ENCODE assay signal across 19 mouse cellular contexts in the genomic region with DNA sequence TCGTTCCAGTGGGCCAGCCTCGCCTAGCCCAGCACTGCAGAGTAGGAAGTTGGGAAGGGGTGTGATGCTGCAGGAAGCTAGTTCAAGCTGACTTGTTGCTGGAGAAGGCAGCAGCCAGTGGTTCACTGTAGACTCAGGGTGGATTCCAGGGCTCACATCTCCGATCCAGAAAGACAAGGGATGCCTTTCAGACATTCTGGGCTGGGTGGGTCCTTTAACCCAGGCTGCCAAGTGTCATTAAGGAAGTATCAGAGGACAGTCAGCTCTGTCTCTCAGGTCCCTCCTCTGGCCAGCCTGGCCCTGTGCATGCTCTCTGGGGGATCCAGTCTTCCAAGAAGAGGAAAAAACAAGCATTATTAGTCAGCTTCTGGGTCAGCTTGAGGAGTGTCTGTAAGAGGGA. TPM values are rescaled to one million over a fixed set of nuclear protein-coding genes. Genes with fewer than 3 reads are reported as not detected.
DNase-seq lines count a peak whose midpoint lies in the region; ATAC-seq lines count a peak whose summit lies in the region.
"Had no signal": no experiment of that assay in that cellular context is flagged by ENCODE, and none has a peak within 500 bp of the region (broad histone marks: within the 10 kb centered on the region; RNA-seq: fewer than 3 reads in every experiment).

No protein-coding gene starts in this region.

- H3K4me1 ChIP-seq in heart, embryonic 12.5 days (replicated peaks): peaks cover 17% of the 10 kb centered on the region
- H3K4me1 ChIP-seq in forebrain, embryonic 15.5 days: 0 out of 2 replicates have a peak, but pooled peaks cover 4% of the 10 kb centered on the region
- H3K4me1 ChIP-seq: midbrain, embryonic 10.5 days had no signal

- no peak overlapping the region for H3K4me3 ChIP-seq in heart, embryonic 12.5 days
- no peak overlapping the region for H3K4me3 ChIP-seq in forebrain, embryonic 15.5 days
- H3K4me3 ChIP-seq: embryonic facial prominence, embryonic 15.5 days; midbrain, embryonic 10.5 days had no signal

- ATAC-seq in heart, embryonic 12.5 days (ENCODE audit: insufficient number of reproducible peaks, low FRiP score): no peak
- ATAC-seq in forebrain, embryonic 15.5 days (replicated peaks): no peak
- ATAC-seq: forebrain, postnatal 0 days; hindbrain, embryonic 16.5 days; intestine, embryonic 16.5 days had no signal

- no peaks in the 10 kb centered on the region for H3K36me3 ChIP-seq in heart, embryonic 12.5 days
- H3K36me3 ChIP-seq in forebrain, embryonic 15.5 days: no peaks in the 10 kb centered on the region
- H3K36me3 ChIP-seq: embryonic facial prominence, embryonic 15.5 days; midbrain, embryonic 10.5 days had no signal

- no peak overlapping the region for H3K9ac ChIP-seq in heart, embryonic 12.5 days
- H3K9ac ChIP-seq in forebrain, embryonic 15.5 days (replicated peaks): no peak overlapping the region
- H3K9ac ChIP-seq: embryonic facial prominence, embryonic 15.5 days; forebrain, postnatal 0 days had no signal

- H3K4me2 ChIP-seq in heart, embryonic 12.5 days: no peak overlapping the region
- no peak overlapping the region for H3K4me2 ChIP-seq in forebrain, embryonic 15.5 days (replicated peaks)
- H3K4me2 ChIP-seq: embryonic facial prominence, embryonic 15.5 days had no signal

- H3K27me3 ChIP-seq in heart, embryonic 12.5 days (replicated peaks): 0 out of 2 replicates have a peak, but pooled peaks cover 8% of the 10 kb centered on the region
- no peaks in the 10 kb centered on the region for H3K27me3 ChIP-seq in forebrain, embryonic 15.5 days
- H3K27me3 ChIP-seq: embryonic facial prominence, embryonic 15.5 days had no signal

- DNase-seq in heart, adult 18-20 months: peak; percentile 62 to 72
- peak; percentile 23 for DNase-seq in lung, postnatal 10 days
- no peak for DNase-seq in lung, postnatal 14 days
- peak; percentile 53 to 68 for DNase-seq in heart, adult 9 months (ENCODE audit: low spot score in 2 of 2)
- DNase-seq in adrenal gland, postnatal 4 days (ENCODE audit: low spot score in 2 of 2): no peak
- DNase-seq: adrenal gland, postnatal 36 days; cerebellum, adult 2 months; cerebellum, postnatal 36 days; forebrain, postnatal 0 days; kidney, postnatal 10 days; liver; thymus, postnatal 25 days had no signal

- no peak overlapping the region for H3K27ac ChIP-seq in heart, embryonic 12.5 days (ENCODE audit: poor library complexity, severe bottlenecking)
- H3K27ac ChIP-seq in forebrain, embryonic 15.5 days (replicated peaks): no peak overlapping the region
- H3K27ac ChIP-seq: embryonic facial prominence, embryonic 15.5 days; macrophage; midbrain, embryonic 10.5 days had no signal

- H3K9me3 ChIP-seq in heart, embryonic 12.5 days (replicated peaks): no peaks in the 10 kb centered on the region
- H3K9me3 ChIP-seq in forebrain, embryonic 15.5 days: no peaks in the 10 kb centered on the region
- H3K9me3 ChIP-seq: embryonic facial prominence, embryonic 15.5 days; midbrain, embryonic 10.5 days had no signal

- 55% methylated on average over 3 of the region's 3 CpGs for WGBS in heart, embryonic 12.5 days
- WGBS in forebrain, embryonic 15.5 days: 77% methylated on average over 3 of the region's 3 CpGs

RNA-seq across cellular contexts. Expression of gene Neurl1b, which starts 26.5 kb away (rescaled TPM):
- 1 to 10 TPM; 5.6 to 5.9 TPM for total RNA-seq in heart, adult 18-20 months (2021)
- polyA plus RNA-seq in heart, embryonic 12.5 days (2016; fragmentation: Nextera tagmentation; extraction: Ambion mirVana): 2.2 and 2.4 TPM in 2 replicates
- total RNA-seq in adrenal gland, postnatal 4 days (2021): 10 to 100 TPM; 55.6 to 57.4 TPM
- polyA plus RNA-seq in forebrain, embryonic 15.5 days (2015; fragmentation: Nextera tagmentation; extraction: Ambion mirVana): 2.7 and 2.9 TPM in 2 replicates

Comparison
In these comparisons a context has a peak if more than half of its experiments do, and no peak if none do; other contexts are left out.
1. DNase-seq: peak in heart, adult 18-20 months (2 of 2), lung, postnatal 10 days (single experiment) and heart, adult 9 months (2 of 2); none in lung, postnatal 14 days (single experiment) and adrenal gland, postnatal 4 days (0 of 2).
2. RNA of gene Neurl1b, which starts 26.5 kb away (total RNA-seq): 55.6 to 57.4 TPM in adrenal gland, postnatal 4 days; 5.6 to 5.9 TPM in heart, adult 18-20 months; every median in the first group is over 4 times any median in the second.